Mouse (Mus musculus): ENCODE measurements around the gene Lag3. TPM values are rescaled to one million over a fixed set of nuclear protein-coding genes. Genes with fewer than 3 reads are reported as not detected.

The Lag3 gene
- polyA plus RNA-seq, 2 experiments, result 2.3 to 2.6 TPM

DNA sequence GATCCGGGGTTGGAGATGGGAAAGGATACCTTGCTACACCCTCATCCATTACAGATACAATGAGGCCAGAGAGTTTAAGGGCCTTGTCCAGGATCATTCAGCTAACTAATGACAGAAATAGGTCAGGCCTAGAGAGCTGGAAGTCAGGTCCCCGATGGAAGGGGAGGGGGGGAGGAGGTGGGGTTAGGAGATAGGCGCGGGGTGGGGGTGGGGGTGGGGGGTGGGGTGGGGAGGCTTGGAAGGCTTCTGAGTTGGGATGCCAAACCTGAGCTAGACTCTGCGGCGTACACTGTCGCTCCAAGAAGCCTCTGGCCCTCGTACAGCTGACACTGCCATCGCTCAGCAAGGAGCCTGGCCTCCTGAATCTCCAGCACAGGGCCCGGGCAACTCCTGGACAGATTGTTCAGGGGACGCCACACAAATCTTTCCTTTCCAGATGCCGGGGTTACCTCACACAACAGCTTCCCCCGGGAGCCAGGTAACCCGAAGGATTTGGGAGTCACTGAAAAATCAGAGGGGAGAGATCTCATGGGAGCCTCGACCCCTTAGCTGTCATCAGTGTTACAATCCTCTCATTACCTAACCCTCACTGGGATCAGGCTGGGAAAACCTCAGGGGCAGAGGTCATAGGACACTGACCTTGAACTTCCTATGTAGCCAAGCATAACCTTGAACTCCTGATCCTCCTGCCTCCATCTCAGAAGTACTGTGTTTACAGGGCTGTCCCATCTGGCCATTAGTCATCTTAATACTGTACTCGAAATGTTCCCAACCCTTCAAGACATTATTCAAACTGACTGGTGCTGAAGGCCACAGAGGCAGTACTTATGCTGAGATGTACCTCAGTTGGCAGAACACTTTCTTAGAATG, 6.3 kb downstream of the Lag3 start:
- 41% methylated on average over 14 of the region's 16 CpGs for WGBS
- ATAC-seq (ENCODE audit: low FRiP score, low read depth), result no peak

DNA sequence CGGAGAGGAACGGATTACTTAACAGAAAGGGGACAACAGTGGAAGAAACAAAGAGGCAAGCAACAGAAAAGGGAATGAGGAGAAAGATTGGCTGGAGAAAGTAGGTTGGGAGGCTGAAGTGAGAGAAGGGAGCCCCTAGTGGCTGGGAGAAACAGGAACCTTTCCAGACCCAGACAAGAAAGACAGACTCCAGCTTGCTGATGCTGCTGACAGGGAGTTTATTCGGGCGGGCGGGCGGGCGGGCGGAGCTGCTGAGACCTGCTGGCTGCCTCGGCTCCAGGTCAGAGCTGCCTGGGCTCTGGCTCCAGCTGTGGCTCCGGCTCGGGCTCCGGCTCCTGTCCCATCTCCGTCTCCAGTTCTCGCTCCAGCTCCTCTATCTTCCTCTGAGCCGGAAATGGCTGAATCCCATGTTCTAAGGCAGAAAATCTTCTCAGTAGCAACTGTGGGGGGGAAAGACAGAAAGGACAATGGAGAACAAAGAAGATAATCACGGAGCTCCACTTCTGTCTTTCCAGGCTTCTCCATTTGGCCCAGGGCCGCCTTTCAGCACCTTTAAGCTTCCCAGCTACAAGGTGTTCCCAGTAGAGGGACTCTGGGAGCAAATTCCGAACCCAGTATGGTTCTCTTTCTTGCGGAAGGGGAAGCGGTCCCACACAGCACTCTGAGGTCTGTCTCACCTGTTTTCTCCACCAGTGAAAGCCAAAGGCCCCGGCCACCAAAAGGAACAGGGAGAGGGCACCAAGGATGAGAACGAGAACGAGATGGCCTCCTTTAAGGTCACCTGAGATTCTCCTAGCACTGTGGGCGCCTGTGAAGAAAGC, 7.1 kb downstream of the Lag3 start:
- peak; percentile 72; the same call in 1 of the 2 replicates for TF ChIP-seq POLR2A (IDR thresholded peaks at IDR 0.05; ENCODE audit: borderline replicate concordance, extremely low read depth, insufficient read depth, insufficient read length)
- 9% methylated on average over 23 of the region's 24 CpGs for WGBS
- H3K9ac ChIP-seq (ENCODE audit: low read depth, low read length, severe bottlenecking), result peak overlapping the region; percentile 74

More for the DNA sequence above, 6.3 kb downstream of the Lag3 start:
- H3K27ac ChIP-seq (replicated peaks; ENCODE audit: low read depth, low read length), result peak overlapping the region; percentile 99
- no peaks in the 10 kb centered on the region for H3K36me3 ChIP-seq (ENCODE audit: control insufficient read depth, insufficient read depth, low read length)
- no peaks in the 10 kb centered on the region for H3K27me3 ChIP-seq (ENCODE audit: control insufficient read depth, insufficient read depth, low read length)
- no peak for TF ChIP-seq POLR2A (IDR thresholded peaks at IDR 0.05; ENCODE audit: borderline replicate concordance, extremely low read depth, insufficient read depth, insufficient read length)
- peak overlapping the region; percentile 48 for H3K4me3 ChIP-seq (replicated peaks; ENCODE audit: low read length)
- H3K9me3 ChIP-seq (ENCODE audit: control insufficient read depth, low read length), result no peaks in the 10 kb centered on the region
- DNase-seq (ENCODE audit: low spot score), result no peak
- peaks cover 18% of the 10 kb centered on the region for H3K4me1 ChIP-seq (ENCODE audit: control insufficient read depth, insufficient read depth, low read length)
- H3K4me2 ChIP-seq (replicated peaks; ENCODE audit: low read depth, low read length, severe bottlenecking), result peak overlapping the region; percentile 78
- peak overlapping the region; percentile 74 for H3K9ac ChIP-seq (ENCODE audit: low read depth, low read length, severe bottlenecking)

GRCm38 (mm10) chr6:124903580-124904151, 7.8 kb downstream of the Lag3 start:
- WGBS, result under 1% methylated on average over 23 of the region's 23 CpGs
- Histone ChIP-seq H3K4me3 (replicated peaks; ENCODE audit: low read length) (peak overlapping the region; percentile 48), H3K9ac (ENCODE audit: low read depth, low read length, severe bottlenecking) (peak overlapping the region; percentile 74), H3K9me3 (ENCODE audit: control insufficient read depth, low read length) (no peaks in the 10 kb centered on the region), H3K36me3 (ENCODE audit: control insufficient read depth, insufficient read depth, low read length) (no peaks in the 10 kb centered on the region), H3K27ac (replicated peaks; ENCODE audit: low read depth, low read length) (peak overlapping the region; percentile 99), H3K4me2 (replicated peaks; ENCODE audit: low read depth, low read length, severe bottlenecking) (peak overlapping the region; percentile 78), H3K27me3 (ENCODE audit: control insufficient read depth, insufficient read depth, low read length) (no peaks in the 10 kb centered on the region), H3K4me1 (ENCODE audit: control insufficient read depth, insufficient read depth, low read length) (peaks cover 11% of the 10 kb centered on the region; the same call in 1 of the 2 replicates)
- peak; percentile 22; the same call in 1 of the 2 replicates for TF ChIP-seq POLR2A (IDR thresholded peaks at IDR 0.05; ENCODE audit: borderline replicate concordance, extremely low read depth, insufficient read depth, insufficient read length)
- DNase-seq (ENCODE audit: low spot score) (peak; percentile 90), ATAC-seq (ENCODE audit: low FRiP score, low read depth) (peak; percentile 84)

More for the DNA sequence above, 7.1 kb downstream of the Lag3 start:
- DNase-seq (ENCODE audit: low spot score) (peak; percentile 85), ATAC-seq (ENCODE audit: low FRiP score, low read depth) (peak; percentile 83)
- H3K4me1 ChIP-seq (ENCODE audit: control insufficient read depth, insufficient read depth, low read length), result peaks cover 11% of the 10 kb centered on the region; the same call in 1 of the 2 replicates
- peak overlapping the region; percentile 48 for H3K4me3 ChIP-seq (replicated peaks; ENCODE audit: low read length)
- H3K27me3 ChIP-seq (ENCODE audit: control insufficient read depth, insufficient read depth, low read length), result no peaks in the 10 kb centered on the region
- H3K9me3 ChIP-seq (ENCODE audit: control insufficient read depth, low read length), result no peaks in the 10 kb centered on the region
- peak overlapping the region; percentile 99 for H3K27ac ChIP-seq (replicated peaks; ENCODE audit: low read depth, low read length)
- peak overlapping the region; percentile 78 for H3K4me2 ChIP-seq (replicated peaks; ENCODE audit: low read depth, low read length, severe bottlenecking)
- H3K36me3 ChIP-seq (ENCODE audit: control insufficient read depth, insufficient read depth, low read length), result no peaks in the 10 kb centered on the region

GRCm38 (mm10) chr6:124901851-124902250, 9.7 kb downstream of the Lag3 start:
- Histone ChIP-seq H3K9ac (ENCODE audit: low read depth, low read length, severe bottlenecking) (no peak overlapping the region), H3K27ac (replicated peaks; ENCODE audit: low read depth, low read length) (no peak overlapping the region), H3K4me2 (replicated peaks; ENCODE audit: low read depth, low read length, severe bottlenecking) (no peak overlapping the region), H3K36me3 (ENCODE audit: control insufficient read depth, insufficient read depth, low read length) (no peaks in the 10 kb centered on the region), H3K27me3 (ENCODE audit: control insufficient read depth, insufficient read depth, low read length) (no peaks in the 10 kb centered on the region), H3K4me3 (replicated peaks; ENCODE audit: low read length) (no peak overlapping the region), H3K4me1 (ENCODE audit: control insufficient read depth, insufficient read depth, low read length) (peaks cover 11% of the 10 kb centered on the region; the same call in 1 of the 2 replicates), H3K9me3 (ENCODE audit: control insufficient read depth, low read length) (no peaks in the 10 kb centered on the region)
- DNase-seq (ENCODE audit: low spot score) (no peak), ATAC-seq (ENCODE audit: low FRiP score, low read depth) (no peak)
- TF ChIP-seq POLR2A (IDR thresholded peaks at IDR 0.05; ENCODE audit: borderline replicate concordance, extremely low read depth, insufficient read depth, insufficient read length), result no peak
